Mouse (Mus musculus) gonadal fat pad, adult 2 months (tissue): ENCODE measurements around the gene Prkce. TPM values are rescaled to one million over a fixed set of nuclear protein-coding genes. Genes with fewer than 3 reads are reported as not detected.

Source experiments
- DNase-seq: peaks from one replicate; pipeline ENCODE4 v3.0.0-alpha.2; 2012; ENCODE audit warnings: low read depth
- polyA plus RNA-seq: library from polyadenylated mRNA; depleted of rRNA; stranded (reverse); fragments of >200 nt; gene quantifications from 2 replicates; pipeline ENCODE4 v1.2.3, GENCODE M21; 2012

Prkce gene
- polyA plus RNA-seq, 1 experiment: 3.6 TPM

GRCm38 (mm10) chr17:86334990-86335389 is 167.4 kb downstream of the Prkce start:
- DNase-seq: no peak

- DNase-seq: no peak
Measured at GRCm38 (mm10) chr17:86336652-86337073, 169.1 kb downstream of the Prkce start.

GRCm38 (mm10) chr17:86337076-86337475 is 169.5 kb downstream of the Prkce start:
- DNase-seq: no peak

- DNase-seq: no peak
Measured at GRCm38 (mm10) chr17:86338328-86338727, 170.7 kb downstream of the Prkce start.

GRCm38 (mm10) chr17:86344032-86344431 is 176.4 kb downstream of the Prkce start:
- no peak for DNase-seq

- DNase-seq: no peak
Measured at GRCm38 (mm10) chr17:86345234-86346005, 177.8 kb downstream of the Prkce start.

- no peak for DNase-seq
Measured at GRCm38 (mm10) chr17:86350236-86350635, 182.7 kb downstream of the Prkce start.

- peak; percentile 9 for DNase-seq
Measured at GRCm38 (mm10) chr17:86350791-86351261, 183.2 kb downstream of the Prkce start.

GRCm38 (mm10) chr17:86351282-86351681 is 183.7 kb downstream of the Prkce start:
- no peak for DNase-seq

GRCm38 (mm10) chr17:86352247-86353037 is 184.9 kb downstream of the Prkce start:
- DNase-seq: no peak

GRCm38 (mm10) chr17:86353679-86354078 is 186.1 kb downstream of the Prkce start:
- DNase-seq: no peak

GRCm38 (mm10) chr17:86354101-86354500 is 186.5 kb downstream of the Prkce start:
- no peak for DNase-seq

- no peak for DNase-seq
Measured at GRCm38 (mm10) chr17:86354896-86355295, 187.3 kb downstream of the Prkce start.

- no peak for DNase-seq
Measured at GRCm38 (mm10) chr17:86355318-86355717, 187.7 kb downstream of the Prkce start.

- no peak for DNase-seq
Measured at GRCm38 (mm10) chr17:86355772-86356451, 188.3 kb downstream of the Prkce start.

GRCm38 (mm10) chr17:86358388-86358787 is 190.8 kb downstream of the Prkce start:
- DNase-seq: no peak

GRCm38 (mm10) chr17:86358847-86359246 is 191.3 kb downstream of the Prkce start:
- DNase-seq: no peak

GRCm38 (mm10) chr17:86360849-86361248 is 193.3 kb downstream of the Prkce start:
- no peak for DNase-seq

GRCm38 (mm10) chr17:86363356-86363755 is 195.8 kb downstream of the Prkce start:
- DNase-seq: no peak

GRCm38 (mm10) chr17:86364349-86365075 is 196.9 kb downstream of the Prkce start:
- no peak for DNase-seq

- no peak for DNase-seq
Measured at GRCm38 (mm10) chr17:86366919-86367318, 199.3 kb downstream of the Prkce start.

- no peak for DNase-seq
Measured at GRCm38 (mm10) chr17:86367676-86368075, 200.1 kb downstream of the Prkce start.
